Mouse (Mus musculus): ENCODE data around the gene Vmn1r26. TPM values are rescaled to one million over a fixed set of nuclear protein-coding genes. Genes with fewer than 3 reads are reported as not detected.
"Not testable (repeated sequence)": the region's sequence is repeated elsewhere in the genome, so short reads cannot be mapped to it uniquely, and the experiment has no call there.

Vmn1r26 gene
- polyA plus RNA-seq (2012; rRNA removed): not detected in 2 replicates

DNA sequence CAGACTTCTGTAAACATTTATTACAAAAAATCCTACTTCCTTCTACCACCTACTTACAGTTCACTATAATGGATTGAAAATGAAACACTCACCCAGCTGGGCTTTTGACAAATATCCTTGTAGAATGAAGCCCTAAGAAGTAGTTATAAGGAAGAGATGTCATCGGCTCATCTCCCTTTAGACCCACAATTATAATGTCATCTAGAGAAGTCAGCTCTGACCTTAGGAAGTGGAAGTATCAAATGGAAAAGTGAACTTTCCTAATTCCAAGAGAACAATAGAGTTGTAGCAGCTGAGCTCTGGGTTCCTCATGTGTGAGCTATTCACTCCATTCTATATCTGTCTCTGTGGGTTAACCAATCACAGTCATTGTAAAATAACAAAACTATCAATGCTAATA, at the start of gene Vmn1r26:
Gene Vmn1r26, minus strand, starts transcription at position 101 of the 400 bp plus-strand sequence.
- no peaks in the 10 kb centered on the region for H3K4me1 ChIP-seq (ENCODE audit: control insufficient read depth, insufficient read depth, low read length)
- no peak for TF ChIP-seq POLR2A (IDR thresholded peaks at IDR 0.05; ENCODE audit: borderline replicate concordance, extremely low read depth, low read depth, low read length)
- no peak within 1 kb of the TSS for H3K4me3 ChIP-seq (replicated peaks; ENCODE audit: extremely low read depth, low read depth, low read length)
- DNase-seq: no peak
- WGBS: 94% methylated on average over 1 of the region's 1 CpGs

DNA sequence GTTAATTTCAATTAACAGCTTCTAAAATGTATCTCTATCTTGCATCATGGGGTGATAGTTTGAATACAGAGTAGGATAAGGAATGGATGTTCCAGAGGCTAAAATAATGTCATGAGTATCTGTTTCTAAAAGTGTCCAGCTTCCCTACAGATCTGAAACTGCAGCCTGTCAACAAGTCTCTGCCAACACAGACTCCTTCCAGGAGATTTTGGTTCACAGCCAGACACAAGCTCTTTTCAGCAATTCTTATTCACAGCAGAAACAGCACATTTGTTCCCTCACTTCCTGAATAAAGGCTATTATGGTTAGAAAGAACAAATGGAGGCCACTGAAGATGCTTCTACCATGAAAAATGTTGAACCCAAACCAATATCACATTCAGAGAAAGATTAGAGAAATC, 29.1 kb upstream of the Vmn1r26 start:
- Histone ChIP-seq H3K4me3 (replicated peaks; ENCODE audit: extremely low read depth, low read depth, low read length) (no peak overlapping the region), H3K4me1 (ENCODE audit: control insufficient read depth, insufficient read depth, low read length) (no peaks in the 10 kb centered on the region)
- TF ChIP-seq POLR2A (IDR thresholded peaks at IDR 0.05; ENCODE audit: borderline replicate concordance, extremely low read depth, low read depth, low read length) (no peak), CTCF (IDR thresholded peaks at IDR 0.05; ENCODE audit: insufficient read depth, low read length) (no peak)
- DNase-seq: no peak

DNA sequence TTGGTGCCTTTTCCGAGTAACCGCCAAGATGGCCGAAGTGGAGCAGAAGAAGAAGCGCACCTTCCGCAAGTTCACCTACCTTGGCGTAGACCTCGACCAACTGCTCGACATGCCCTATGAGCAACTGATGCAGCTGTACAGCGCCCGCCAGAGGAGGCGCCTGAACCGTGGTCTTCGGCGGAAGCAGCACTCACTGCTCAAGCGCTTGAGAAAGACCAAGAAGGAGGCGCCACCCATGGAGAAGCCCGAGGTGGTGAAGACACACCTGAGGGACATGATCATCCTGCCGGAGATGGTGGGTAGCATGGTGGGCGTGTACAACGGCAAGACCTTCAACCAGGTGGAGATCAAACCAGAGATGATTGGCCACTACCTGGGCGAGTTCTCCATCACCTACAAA, 2.5 kb upstream of the Vmn1r26 start:
- not testable (repeated sequence) for H3K4me3 ChIP-seq (replicated peaks; ENCODE audit: extremely low read depth, low read depth, low read length); DNase-seq; H3K4me1 ChIP-seq (ENCODE audit: control insufficient read depth, insufficient read depth, low read length)
- 90% methylated on average over 21 of the region's 21 CpGs for WGBS

DNA sequence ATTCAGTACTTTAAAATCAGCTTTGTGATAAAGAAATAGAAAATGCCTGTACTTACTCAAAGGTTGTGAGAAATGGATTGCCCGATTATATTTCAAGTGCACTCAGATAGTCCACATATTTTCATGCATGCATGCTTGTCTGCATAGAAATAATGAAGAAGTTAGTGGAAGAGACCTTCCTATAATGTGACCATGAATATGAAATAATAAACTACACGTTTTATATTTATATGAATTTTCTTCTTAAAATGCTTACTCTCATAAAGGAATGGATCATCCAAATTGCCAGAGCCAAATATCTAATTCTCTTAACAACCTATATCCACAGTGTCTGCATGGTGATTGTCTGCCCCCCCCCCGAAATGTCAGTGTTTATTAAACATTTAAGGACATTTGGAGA, 34.2 kb downstream of the Vmn1r26 start, which contains the start of gene Vmn1r25:
Gene Vmn1r25, minus strand, starts transcription at position 101 of the 400 bp plus-strand sequence.
- TF ChIP-seq POLR2A (IDR thresholded peaks at IDR 0.05; ENCODE audit: borderline replicate concordance, extremely low read depth, low read depth, low read length): no peak
- TF ChIP-seq CTCF (IDR thresholded peaks at IDR 0.05; ENCODE audit: insufficient read depth, low read length): no peak
- Histone ChIP-seq H3K4me1 (ENCODE audit: control insufficient read depth, insufficient read depth, low read length) (no peaks in the 10 kb centered on the region), H3K4me3 (replicated peaks; ENCODE audit: extremely low read depth, low read depth, low read length) (no peak within 1 kb of the TSS)
- DNase-seq: no peak
- 47% methylated on average over 3 of the region's 3 CpGs for WGBS

DNA sequence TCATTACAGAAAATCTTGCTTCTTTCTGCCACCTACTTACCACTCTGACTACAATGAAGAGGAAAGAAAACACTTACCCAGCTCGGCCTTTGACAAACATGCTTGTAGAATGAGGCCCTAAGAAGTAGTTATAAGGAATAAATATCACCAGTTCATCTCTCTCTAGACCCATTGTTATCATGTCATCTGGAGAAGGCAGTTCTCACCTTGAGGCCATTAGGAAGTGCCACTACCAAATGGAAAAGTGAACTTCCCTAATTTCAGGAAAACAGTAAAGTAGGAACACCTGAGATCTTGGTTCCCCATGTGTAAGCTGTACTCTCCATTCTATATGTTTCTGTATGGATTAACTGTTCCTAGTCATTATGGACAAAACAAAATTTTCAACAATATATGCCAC, 53.6 kb downstream of the Vmn1r26 start, which contains the start of gene Vmn1r24:
Gene Vmn1r24, minus strand, starts transcription at position 101 of the 400 bp plus-strand sequence.
- not testable (repeated sequence) for DNase-seq; H3K4me3 ChIP-seq (replicated peaks; ENCODE audit: extremely low read depth, low read depth, low read length); H3K4me1 ChIP-seq (ENCODE audit: control insufficient read depth, insufficient read depth, low read length)
- WGBS: 56% methylated on average over 1 of the region's 1 CpGs

Other genes starting within 250 kb of the Vmn1r26 start
- gene Vopp1, start 190.0 kb downstream of the Vmn1r26 start, polyA plus RNA-seq (2012; rRNA removed): 12.9 and 16.4 TPM in 2 replicates
- gene Vmn1r21, start 164.8 kb downstream of the Vmn1r26 start, polyA plus RNA-seq (2012; rRNA removed): not detected in 2 replicates
- not detected in 2 replicates for gene Vmn1r22, start 107.1 kb downstream of the Vmn1r26 start, polyA plus RNA-seq (2012; rRNA removed)
- gene Vmn1r23, start 88.3 kb downstream of the Vmn1r26 start, polyA plus RNA-seq (2012; rRNA removed): not detected in 2 replicates
- not detected in 2 replicates for gene Vmn1r24, start 53.7 kb downstream of the Vmn1r26 start, polyA plus RNA-seq (2012; rRNA removed)
- gene Vmn1r25, start 34.3 kb downstream of the Vmn1r26 start, polyA plus RNA-seq (2012; rRNA removed): not detected in 2 replicates
- gene Vmn1r27, start 203.7 kb upstream of the Vmn1r26 start, polyA plus RNA-seq (2012; rRNA removed): not detected in 2 replicates
- gene Vmn1r28, start 246.9 kb upstream of the Vmn1r26 start, polyA plus RNA-seq (2012; rRNA removed): not detected in 2 replicates

Data from lung, adult 2 months (tissue).